Mouse (Mus musculus) heart, adult 2 months (tissue): ENCODE data around the gene Igfbp6.

ENCODE experiments used
- CTCF ChIP-seq: fragments of 200-600 bp; IDR thresholded peaks from 2 replicates; pipeline ENCODE4 v1.8.1; 2022; ENCODE audit warnings: antibody characterized with exemption, mild to moderate bottlenecking, moderate library complexity
- EP300 ChIP-seq: fragments of 200-500 bp; IDR thresholded peaks from 2 replicates; pipeline ENCODE4 v1.6.1; 2011; ENCODE audit warnings: low read depth, low read length, control low read depth; ENCODE audit not compliant: insufficient read depth

DNA sequence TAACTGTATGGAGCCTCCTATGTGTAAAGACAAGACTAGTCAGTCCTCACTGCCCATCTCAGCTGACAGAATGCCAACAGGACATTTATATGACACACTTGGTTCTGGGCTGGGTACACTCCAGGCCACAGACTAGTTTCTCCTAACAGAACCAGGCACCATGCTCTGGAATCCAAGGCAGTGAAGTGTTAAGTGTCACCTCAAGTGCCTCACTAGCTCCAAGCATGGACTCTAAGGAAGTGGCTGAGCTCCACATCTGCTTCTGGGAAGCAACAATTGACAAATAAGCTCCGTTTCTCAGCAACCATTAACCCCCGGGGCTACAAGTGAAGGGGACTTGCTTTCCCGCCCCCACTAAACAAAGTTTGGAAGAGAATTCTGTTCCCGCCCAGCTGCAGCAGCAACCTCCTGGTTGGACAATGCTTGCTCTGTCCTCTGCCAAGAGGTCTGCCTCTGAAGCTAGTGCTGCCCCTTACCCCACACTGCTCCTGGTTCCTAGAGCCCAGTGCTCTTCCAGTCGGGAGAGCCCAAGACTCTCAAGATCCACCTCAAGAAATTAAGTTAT, 46.1 kb upstream of the Igfbp6 start:
- TF ChIP-seq EP300: 0 out of 2 replicates have a peak, but pooled peaks have one; percentile 8
- no peak for TF ChIP-seq CTCF
